In genomic region chr3:116127281-116127680, GRCm38 (mm10) we compare ENCODE assay signal across 8 mouse cellular contexts. TPM values are rescaled to one million over a fixed set of nuclear protein-coding genes. Genes with fewer than 3 reads are reported as not detected.
DNase-seq lines count a peak whose midpoint lies in the region; ATAC-seq lines count a peak whose summit lies in the region.

No protein-coding gene starts in this region.

- H3K4me1 ChIP-seq in kidney, embryonic 14.5 days (ENCODE audit: control insufficient read depth, insufficient read depth, low read length): no peaks in the 10 kb centered on the region
- H3K4me1 ChIP-seq in embryonic facial prominence, embryonic 15.5 days: peaks cover 15% of the 10 kb centered on the region
- H3K4me1 ChIP-seq in intestine, embryonic 16.5 days (ENCODE audit: control insufficient read depth, insufficient read depth, low read length): no peaks in the 10 kb centered on the region

- H3K4me3 ChIP-seq in kidney, embryonic 14.5 days (ENCODE audit: low read length): peak overlapping the region; percentile 33; the same call in 1 of the 2 replicates
- H3K4me3 ChIP-seq in embryonic facial prominence, embryonic 15.5 days (replicated peaks): peak overlapping the region; percentile 22
- H3K4me3 ChIP-seq in intestine, embryonic 16.5 days (ENCODE audit: low read length): peak overlapping the region; percentile 7

- H3K27me3 ChIP-seq in kidney, embryonic 14.5 days (ENCODE audit: control insufficient read depth, insufficient read depth, low read length): no peaks in the 10 kb centered on the region
- H3K27me3 ChIP-seq in embryonic facial prominence, embryonic 15.5 days: no peaks in the 10 kb centered on the region
- no peaks in the 10 kb centered on the region for H3K27me3 ChIP-seq in intestine, embryonic 16.5 days (replicated peaks; ENCODE audit: control insufficient read depth, insufficient read depth, low read length)

- no peak overlapping the region for H3K27ac ChIP-seq in kidney, embryonic 14.5 days (ENCODE audit: low read depth, low read length)
- peak overlapping the region; percentile 60 for H3K27ac ChIP-seq in embryonic facial prominence, embryonic 15.5 days (replicated peaks)
- no peak overlapping the region for H3K27ac ChIP-seq in intestine, embryonic 16.5 days (ENCODE audit: low read length)

- ATAC-seq in kidney, embryonic 14.5 days (ENCODE audit: low FRiP score, low TSS enrichment): 0 out of 2 replicates have a peak, but pooled peaks have one; percentile 44
- peak; percentile 79; the same call in 1 of the 2 replicates for ATAC-seq in embryonic facial prominence, embryonic 15.5 days (ENCODE audit: insufficient number of reproducible peaks, low FRiP score, low TSS enrichment, low read depth)
- ATAC-seq in intestine, embryonic 16.5 days: no peak

- no peak for DNase-seq in kidney, postnatal 4 days
- DNase-seq in neural tube, embryonic 10.5 days (ENCODE audit: extremely low spot score, low spot score): peak; percentile 41
- DNase-seq in cerebellum, adult 18-20 months: no peak
- no peak for DNase-seq in spleen, postnatal 36 days (ENCODE audit: low spot score in 2 of 2)
- DNase-seq in adrenal gland, adult 18-20 months (ENCODE audit: low spot score in 2 of 2): no peak

- 8% methylated on average over 2 of the region's 2 CpGs for WGBS in kidney, embryonic 14.5 days
- WGBS in embryonic facial prominence, embryonic 15.5 days: 14% methylated on average over 2 of the region's 2 CpGs
- 31% methylated on average over 2 of the region's 2 CpGs for WGBS in intestine, embryonic 16.5 days

- H3K4me2 ChIP-seq in kidney, embryonic 14.5 days (replicated peaks; ENCODE audit: low read depth, low read length): peak overlapping the region; percentile 33; the same call in 1 of the 2 replicates
- H3K4me2 ChIP-seq in embryonic facial prominence, embryonic 15.5 days (replicated peaks): peak overlapping the region; percentile 41
- H3K4me2 ChIP-seq in intestine, embryonic 16.5 days (ENCODE audit: low read depth, low read length): 0 out of 2 replicates have a peak overlapping the region, but pooled peaks have one; percentile 5

- H3K9ac ChIP-seq in kidney, embryonic 14.5 days (ENCODE audit: low read depth, low read length): no peak overlapping the region
- H3K9ac ChIP-seq in embryonic facial prominence, embryonic 15.5 days: no peak overlapping the region
- no peak overlapping the region for H3K9ac ChIP-seq in intestine, embryonic 16.5 days (ENCODE audit: low read depth, low read length)

- no peaks in the 10 kb centered on the region for H3K9me3 ChIP-seq in kidney, embryonic 14.5 days (ENCODE audit: control insufficient read depth, low read length)
- H3K9me3 ChIP-seq in embryonic facial prominence, embryonic 15.5 days (replicated peaks): no peaks in the 10 kb centered on the region
- no peaks in the 10 kb centered on the region for H3K9me3 ChIP-seq in intestine, embryonic 16.5 days (ENCODE audit: control insufficient read depth, low read length)

- H3K36me3 ChIP-seq in kidney, embryonic 14.5 days (ENCODE audit: control insufficient read depth, insufficient read depth, low read length): no peaks in the 10 kb centered on the region; the same call in 1 of the 2 replicates
- no peaks in the 10 kb centered on the region for H3K36me3 ChIP-seq in embryonic facial prominence, embryonic 15.5 days
- no peaks in the 10 kb centered on the region for H3K36me3 ChIP-seq in intestine, embryonic 16.5 days (ENCODE audit: control insufficient read depth, insufficient read depth, low read length)

RNA-seq across cellular contexts. Expression of gene Vcam1, which starts 2.2 kb away (rescaled TPM):
- 25.2 and 33.8 TPM in 2 replicates for polyA plus RNA-seq in kidney, embryonic 14.5 days (2014; fragmentation: Nextera tagmentation; extraction: Ambion mirVana)
- polyA plus RNA-seq in embryonic facial prominence, embryonic 15.5 days (2015; fragmentation: Nextera tagmentation; extraction: Ambion mirVana): 37.8 and 42.6 TPM in 2 replicates
- polyA plus RNA-seq in intestine, embryonic 16.5 days (2015; fragmentation: Nextera tagmentation; extraction: Ambion mirVana): 17.9 and 19.3 TPM in 2 replicates
- 10 to 100 TPM; 21.0 to 48.6 TPM for total RNA-seq in adrenal gland, adult 18-20 months (2021)
